Mouse (Mus musculus) spleen, adult 2 months (tissue): Measurements from ENCODE around the gene Rerg.

ENCODE experiments used
- CTCF ChIP-seq: fragments of 200-500 bp; IDR thresholded peaks from 2 replicates; pipeline ENCODE4 v1.5.1; 2011; ENCODE audit warnings: mild to moderate bottlenecking, inconsistent platforms; ENCODE audit not compliant: insufficient read depth, insufficient read length, insufficient replicate concordance; ENCODE audit errors: extremely low read depth
- POLR2A ChIP-seq: fragments of 200-500 bp; IDR thresholded peaks from 2 replicates; pipeline ENCODE4 v1.6.1; 2011; ENCODE audit warnings: low read depth, low read length, inconsistent platforms

- no peak for TF ChIP-seq CTCF
- TF ChIP-seq POLR2A = no peak
These were observed 3.5 kb downstream of the Rerg start for GRCm38 (mm10) chr6:137166843-137167242.
